Mouse (Mus musculus): ENCODE data around the gene Trmt5.

GRCm38 (mm10) chr12:73265381-73265978 is 21.0 kb downstream of the Trmt5 start:
- no peak for TF ChIP-seq CTCF (conservative IDR thresholded peaks at IDR 0.05 in 1 of 2, IDR thresholded peaks at IDR 0.05 in 1 of 2; ENCODE audit: low read depth in 2 of 2, low read length in 2 of 2)
- no peak for TF ChIP-seq EP300 (IDR thresholded peaks at IDR 0.05; ENCODE audit: low read length)
- no peak for TF ChIP-seq POLR2A (IDR thresholded peaks at IDR 0.05; ENCODE audit: low read depth, low read length)
- no peak for TF ChIP-seq TBP (conservative IDR thresholded peaks at IDR 0.05; ENCODE audit: low read depth, low read length)
- TF ChIP-seq E2F4 (IDR thresholded peaks at IDR 0.05; ENCODE audit: insufficient replicate concordance, low read depth, low read length) = no peak
- no peak for TF ChIP-seq MXI1 (IDR thresholded peaks at IDR 0.05; ENCODE audit: low read depth, low read length)
- no peak for TF ChIP-seq CHD1 (IDR thresholded peaks at IDR 0.05; ENCODE audit: low read depth, low read length)
- TF ChIP-seq BHLHE40 (IDR thresholded peaks at IDR 0.05; ENCODE audit: low read depth, low read length) = no peak
- no peak for TF ChIP-seq GABPA (IDR thresholded peaks at IDR 0.05; ENCODE audit: insufficient replicate concordance, low read depth, low read length)
- no peak for TF ChIP-seq MAZ (IDR thresholded peaks at IDR 0.05; ENCODE audit: low read depth, low read length)
- no peak for TF ChIP-seq MAX (IDR thresholded peaks at IDR 0.05; ENCODE audit: low read length)
- no peak for TF ChIP-seq JUND (conservative IDR thresholded peaks at IDR 0.05; ENCODE audit: low read depth, low read length)
